Mouse (Mus musculus) midbrain, embryonic 13.5 days (tissue): Measurements from ENCODE around the gene Tdrd1. TPM values are rescaled to one million over a fixed set of nuclear protein-coding genes. Genes with fewer than 3 reads are reported as not detected.

Experiments used
- polyA plus RNA-seq: library from polyadenylated mRNA; unstranded; fragments of >200 nt; fragmentation: Nextera tagmentation; extraction: Ambion mirVana; gene quantifications from 2 replicates; pipeline ENCODE4 v1.2.1, GENCODE M21; 2015

The Tdrd1 gene
- polyA plus RNA-seq, 1 experiment from 2014 or later, result 0.42 TPM

Other genes with a start within 250 kb of the Tdrd1 start
- 0.32 and 0.59 TPM in 2 replicates for gene Adrb1, start 104.0 kb upstream of the Tdrd1 start, polyA plus RNA-seq
- 28.8 and 29.1 TPM in 2 replicates for gene Ccdc186, start 4.0 kb upstream of the Tdrd1 start, polyA plus RNA-seq
- gene Vwa2, start 48.0 kb downstream of the Tdrd1 start, polyA plus RNA-seq, result 0.26 and 0.36 TPM in 2 replicates
- gene Afap1l2, start 182.0 kb downstream of the Tdrd1 start, polyA plus RNA-seq, result 5.5 TPM in 2 replicates